Mouse (Mus musculus) heart, embryonic 12.5 days (tissue): ENCODE data around the gene Prim2. TPM values are rescaled to one million over a fixed set of nuclear protein-coding genes. Genes with fewer than 3 reads are reported as not detected.

ENCODE experiments used
- ATAC-seq: fragments of 200-750 bp; cut with Nextera tagmentation; 2 replicates; pipeline ENCODE4 v1.8.0; 2017; ENCODE audit warnings: moderate TSS enrichment, moderate library complexity; ENCODE audit not compliant: insufficient number of reproducible peaks, low FRiP score
- H3K27ac ChIP-seq: fragments of 300-500 bp; sonication (generic); 2 replicates; pipeline ENCODE4 v1.5.1; 2016; ENCODE audit warnings: mild to moderate bottlenecking, moderate library complexity; ENCODE audit not compliant: poor library complexity, severe bottlenecking
- H3K27me3 ChIP-seq: fragments of 300-500 bp; sonication (generic); replicated peaks from 2 replicates; pipeline ENCODE4 v1.6.1; 2016; ENCODE audit warnings: mild to moderate bottlenecking, moderate library complexity
- H3K36me3 ChIP-seq: fragments of 300-500 bp; sonication (generic); 2 replicates; pipeline ENCODE4 v1.6.1; 2016; ENCODE audit warnings: mild to moderate bottlenecking, moderate library complexity
- H3K4me1 ChIP-seq: fragments of 300-500 bp; sonication (generic); replicated peaks from 2 replicates; pipeline ENCODE4 v1.6.1; 2016; ENCODE audit warnings: mild to moderate bottlenecking
- H3K4me2 ChIP-seq: fragments of 300-500 bp; sonication (generic); 2 replicates; pipeline ENCODE4 v1.6.1; 2016; ENCODE audit warnings: mild to moderate bottlenecking, moderate library complexity
- H3K4me3 ChIP-seq: fragments of 300-500 bp; sonication (generic); 2 replicates; pipeline ENCODE4 v1.5.1; 2016; ENCODE audit warnings: mild to moderate bottlenecking
- H3K9ac ChIP-seq: fragments of 300-500 bp; sonication (generic); 2 replicates; pipeline ENCODE4 v1.6.1; 2016; ENCODE audit warnings: mild to moderate bottlenecking, moderate library complexity
- H3K9me3 ChIP-seq: fragments of 300-500 bp; sonication (generic); replicated peaks from 2 replicates; pipeline ENCODE4 v1.6.1; 2016; ENCODE audit warnings: mild to moderate bottlenecking, moderate library complexity
- WGBS: fragments of 180-500 bp; shearing (Covaris S2); methylation state at CpG from one replicate; pipeline ENCODE4 v1.1.7; 2016; 5-methylcytosine and 5-hydroxymethylcytosine counted together
- polyA plus RNA-seq: library from polyadenylated mRNA; unstranded; fragments of >200 nt; fragmentation: Nextera tagmentation; extraction: Ambion mirVana; gene quantifications from 2 replicates; pipeline ENCODE4 v1.2.1, GENCODE M21; 2016

Prim2 gene
- polyA plus RNA-seq, 1 experiment from 2014 or later = 20.9 TPM

DNA sequence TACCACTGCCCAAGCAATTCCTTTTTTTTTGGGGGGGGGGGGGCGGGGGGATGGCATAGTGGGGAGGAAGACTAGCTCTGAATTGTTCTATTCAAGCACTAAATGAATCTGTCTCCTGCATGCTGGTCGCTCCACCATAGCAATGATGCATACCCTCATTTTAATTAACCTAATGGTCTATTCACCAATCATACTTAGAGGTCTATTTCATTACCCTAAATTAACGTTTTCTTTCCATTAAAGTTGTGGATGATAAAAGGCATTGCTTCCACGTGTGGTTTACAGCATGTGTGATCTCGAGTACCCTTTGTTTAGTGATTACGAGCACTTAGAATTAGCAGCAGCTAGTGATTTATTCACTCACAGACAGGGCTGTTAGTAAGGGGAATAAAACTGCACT lies 81.0 kb downstream of the Prim2 start:
- H3K4me2 ChIP-seq = no peak overlapping the region
- H3K27me3 ChIP-seq = no peaks in the 10 kb centered on the region
- WGBS = 78% methylated on average over 6 of the region's 6 CpGs
- H3K4me3 ChIP-seq = no peak overlapping the region
- H3K4me1 ChIP-seq = peaks cover 7% of the 10 kb centered on the region
- ATAC-seq = no peak
- no peak overlapping the region for H3K27ac ChIP-seq
- no peak overlapping the region for H3K9ac ChIP-seq
- H3K9me3 ChIP-seq = no peaks in the 10 kb centered on the region
- no peaks in the 10 kb centered on the region for H3K36me3 ChIP-seq

DNA sequence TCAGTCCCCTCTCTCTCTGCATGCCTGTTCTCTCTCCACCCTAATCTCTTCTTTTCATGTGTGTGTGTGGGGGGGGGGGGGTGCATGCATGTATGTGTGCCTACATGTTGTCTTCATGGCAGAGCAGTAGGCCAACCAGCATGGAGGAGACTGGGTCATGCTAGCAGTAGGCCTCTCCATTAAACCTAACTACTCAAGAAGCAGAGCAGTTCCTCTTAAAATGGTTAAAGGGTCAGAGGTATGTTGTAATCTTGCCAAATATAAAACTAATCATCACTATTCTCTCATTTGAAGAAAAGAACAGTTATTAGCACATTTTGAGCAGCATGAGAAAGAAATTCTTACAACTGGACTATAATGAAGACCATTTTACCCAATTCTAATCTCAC lies 85.0 kb downstream of the Prim2 start:
- peaks cover 19% of the 10 kb centered on the region for H3K4me1 ChIP-seq
- no peak overlapping the region for H3K9ac ChIP-seq
- no peaks in the 10 kb centered on the region for H3K27me3 ChIP-seq
- no peak for ATAC-seq
- H3K27ac ChIP-seq = no peak overlapping the region
- no peaks in the 10 kb centered on the region for H3K36me3 ChIP-seq
- no peaks in the 10 kb centered on the region for H3K9me3 ChIP-seq
- H3K4me3 ChIP-seq = no peak overlapping the region
- no peak overlapping the region for H3K4me2 ChIP-seq

DNA sequence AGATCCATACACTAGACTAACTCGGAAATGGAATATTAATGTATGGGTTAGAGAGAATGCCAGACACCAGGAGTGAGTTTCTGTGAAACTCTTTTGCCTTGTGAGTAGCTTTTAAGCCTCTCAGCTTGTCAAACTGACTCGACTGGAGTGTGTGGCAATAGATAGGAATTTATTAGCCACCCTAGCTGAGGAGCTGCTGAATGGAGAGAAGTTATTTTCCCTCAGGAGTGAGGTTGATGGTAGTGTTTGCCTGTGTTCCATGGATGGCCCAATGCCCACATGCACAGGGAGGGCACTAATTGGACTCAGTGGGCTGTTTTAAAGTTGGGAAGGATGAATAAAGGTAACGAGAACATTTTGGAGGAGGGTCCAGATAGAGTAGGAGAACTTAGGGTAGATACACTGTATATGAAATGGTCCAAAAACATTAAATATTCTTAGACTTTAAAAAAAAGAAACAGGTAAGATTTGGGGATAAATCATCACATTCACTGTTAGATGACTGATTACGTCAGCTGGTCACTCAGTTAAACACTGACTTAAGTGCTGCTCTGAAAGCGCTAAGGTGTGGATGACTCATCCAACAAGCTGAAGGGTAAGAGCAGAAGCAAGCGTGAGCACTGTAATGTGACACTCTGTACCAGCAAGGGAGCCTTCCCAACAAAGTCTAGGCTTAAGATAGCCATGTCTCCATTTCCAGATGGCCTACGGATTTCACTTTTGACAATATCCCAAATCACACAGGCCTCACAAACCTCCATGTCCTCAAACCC lies 85.6 kb downstream of the Prim2 start:
- WGBS = 63% methylated on average over 7 of the region's 7 CpGs
- no peaks in the 10 kb centered on the region for H3K27me3 ChIP-seq
- H3K4me1 ChIP-seq = peaks cover 19% of the 10 kb centered on the region
- no peak for ATAC-seq
- H3K36me3 ChIP-seq = no peaks in the 10 kb centered on the region
- H3K27ac ChIP-seq = no peak overlapping the region
- no peak overlapping the region for H3K4me3 ChIP-seq
- H3K9ac ChIP-seq = no peak overlapping the region
- no peaks in the 10 kb centered on the region for H3K9me3 ChIP-seq
- no peak overlapping the region for H3K4me2 ChIP-seq

DNA sequence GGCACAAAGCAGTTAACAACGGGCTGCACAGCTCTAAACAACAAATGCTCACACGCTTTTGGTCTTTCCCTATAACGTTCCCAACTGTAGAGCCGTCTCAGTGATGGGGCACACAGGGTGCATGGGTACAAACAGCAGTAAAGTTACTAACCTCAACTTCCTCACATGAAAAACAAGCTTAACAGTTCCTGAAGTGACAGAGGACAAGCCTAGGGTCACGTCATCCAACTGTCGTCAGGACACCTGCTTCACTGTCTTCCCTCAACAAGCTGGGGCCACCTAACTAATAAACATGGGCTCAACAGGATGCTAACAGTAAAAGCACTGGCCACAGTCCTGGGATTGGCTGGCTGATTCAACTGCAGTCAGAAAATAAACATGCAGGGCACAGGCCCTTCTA lies 91.0 kb downstream of the Prim2 start:
- Histone ChIP-seq H3K4me2 (no peak overlapping the region), H3K27ac (no peak overlapping the region), H3K9me3 (no peaks in the 10 kb centered on the region), H3K9ac (no peak overlapping the region), H3K27me3 (no peaks in the 10 kb centered on the region), H3K4me3 (no peak overlapping the region), H3K36me3 (no peaks in the 10 kb centered on the region), H3K4me1 (peaks cover 12% of the 10 kb centered on the region)
- ATAC-seq = no peak
- 76% methylated on average over 6 of the region's 6 CpGs for WGBS

DNA sequence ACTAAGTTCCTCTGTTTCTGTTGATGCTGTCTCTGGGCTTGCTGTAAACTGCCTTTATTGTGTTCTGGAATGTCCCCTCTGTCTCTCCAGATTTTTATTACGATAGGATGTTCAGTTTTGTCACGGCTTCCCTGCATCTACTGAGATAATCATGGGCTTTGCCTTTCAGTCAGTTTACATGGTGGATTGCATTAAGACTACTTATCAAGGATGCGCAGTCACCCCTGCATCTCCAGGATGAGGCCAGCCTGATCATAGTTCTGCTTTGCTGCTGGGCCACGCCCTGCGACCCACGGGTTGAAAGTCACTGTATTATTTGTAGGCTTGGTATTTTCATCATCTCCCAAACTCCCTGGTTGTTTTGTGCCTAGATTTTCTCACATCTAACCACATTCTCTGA lies 95.1 kb downstream of the Prim2 start:
- Histone ChIP-seq H3K36me3 (no peaks in the 10 kb centered on the region), H3K9ac (no peak overlapping the region), H3K4me2 (no peak overlapping the region), H3K27ac (no peak overlapping the region), H3K4me3 (no peak overlapping the region), H3K27me3 (no peaks in the 10 kb centered on the region), H3K4me1 (no peaks in the 10 kb centered on the region; the same call in 1 of the 2 replicates), H3K9me3 (no peaks in the 10 kb centered on the region)
- ATAC-seq = no peak
- 79% methylated on average over 6 of the region's 6 CpGs for WGBS

DNA sequence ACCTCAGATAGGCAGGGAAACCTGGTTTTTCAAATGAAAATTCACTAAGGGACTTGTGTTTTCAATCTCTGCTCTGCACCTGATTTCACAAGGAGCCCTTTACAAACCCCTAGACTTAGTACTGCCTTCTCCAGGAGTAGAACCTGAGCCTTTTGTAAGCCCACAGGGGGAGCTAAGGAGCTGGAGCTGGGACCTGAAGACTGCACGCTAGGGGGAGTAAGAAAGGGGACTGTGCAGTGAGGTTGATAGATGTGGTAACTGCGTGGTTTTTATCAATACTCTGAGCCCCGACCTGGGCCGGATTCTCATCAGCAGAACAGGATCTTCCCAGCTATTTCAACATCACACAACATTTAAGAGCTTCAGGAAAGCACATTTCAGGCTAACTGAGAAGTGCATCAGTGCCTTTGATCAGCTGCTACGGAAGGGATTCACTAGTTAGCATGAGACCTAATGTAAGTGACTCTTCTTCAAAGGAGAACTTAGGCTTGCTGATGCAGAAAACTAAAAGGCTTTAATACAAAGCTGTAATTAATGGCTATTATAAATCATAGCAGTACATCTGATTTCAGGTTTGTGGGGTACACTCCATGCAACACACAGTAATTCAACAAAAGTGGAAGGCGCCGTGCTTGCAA lies 103.7 kb downstream of the Prim2 start:
- no peak for ATAC-seq
- H3K4me1 ChIP-seq = no peaks in the 10 kb centered on the region
- H3K4me2 ChIP-seq = no peak overlapping the region
- no peak overlapping the region for H3K9ac ChIP-seq
- WGBS = 56% methylated on average over 7 of the region's 7 CpGs
- no peaks in the 10 kb centered on the region for H3K9me3 ChIP-seq
- no peak overlapping the region for H3K4me3 ChIP-seq
- H3K27me3 ChIP-seq = no peaks in the 10 kb centered on the region
- no peaks in the 10 kb centered on the region for H3K36me3 ChIP-seq
- no peak overlapping the region for H3K27ac ChIP-seq

DNA sequence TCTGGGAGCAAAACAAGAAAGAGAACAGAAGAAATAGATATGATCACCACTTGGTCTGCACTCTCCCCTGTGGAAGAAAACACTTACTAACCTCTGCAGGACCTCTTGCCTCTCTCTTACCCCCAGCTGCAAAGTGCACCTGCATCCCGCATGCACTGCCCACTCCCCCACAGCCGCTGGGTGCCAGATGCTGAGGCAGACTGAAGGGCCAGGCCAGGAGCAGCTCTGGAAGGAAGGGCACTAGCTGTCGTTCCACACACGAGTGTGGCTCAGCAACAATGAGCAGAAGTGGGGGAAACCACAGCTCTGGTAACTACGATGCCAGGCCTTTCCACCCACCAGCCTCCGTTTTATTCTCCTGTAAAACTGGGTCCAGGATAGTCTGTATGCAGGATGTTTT lies 105.6 kb downstream of the Prim2 start:
- Histone ChIP-seq H3K4me3 (no peak overlapping the region), H3K27ac (no peak overlapping the region), H3K4me1 (no peaks in the 10 kb centered on the region), H3K9me3 (no peaks in the 10 kb centered on the region), H3K9ac (no peak overlapping the region), H3K4me2 (no peak overlapping the region), H3K27me3 (no peaks in the 10 kb centered on the region), H3K36me3 (no peaks in the 10 kb centered on the region)
- ATAC-seq = no peak
- WGBS = 72% methylated on average over 6 of the region's 6 CpGs

DNA sequence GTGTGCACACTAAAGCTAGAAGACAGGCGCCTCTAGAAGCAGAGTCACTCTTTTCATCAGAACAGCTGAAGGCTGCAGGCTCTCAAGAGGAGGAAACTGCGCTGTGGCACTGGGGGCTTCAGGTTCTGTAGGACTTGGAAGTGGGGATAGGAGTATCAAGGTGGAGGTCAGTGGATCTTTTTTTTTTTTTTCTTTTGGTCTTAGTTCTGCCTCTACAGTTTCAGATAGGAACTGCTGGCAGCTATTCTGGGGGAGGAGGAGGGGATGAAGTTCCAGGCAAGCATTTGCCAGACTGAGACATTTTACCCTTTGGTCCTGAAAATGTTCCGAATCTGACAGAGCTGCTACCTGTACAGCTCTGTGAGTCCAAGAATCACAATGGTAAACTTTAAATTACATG lies 106.0 kb downstream of the Prim2 start:
- no peak overlapping the region for H3K4me3 ChIP-seq
- H3K4me2 ChIP-seq = no peak overlapping the region
- 89% methylated on average over 3 of the region's 3 CpGs for WGBS
- H3K4me1 ChIP-seq = no peaks in the 10 kb centered on the region
- H3K9ac ChIP-seq = no peak overlapping the region
- H3K27me3 ChIP-seq = no peaks in the 10 kb centered on the region
- ATAC-seq = no peak
- H3K9me3 ChIP-seq = no peaks in the 10 kb centered on the region
- H3K36me3 ChIP-seq = no peaks in the 10 kb centered on the region
- no peak overlapping the region for H3K27ac ChIP-seq

DNA sequence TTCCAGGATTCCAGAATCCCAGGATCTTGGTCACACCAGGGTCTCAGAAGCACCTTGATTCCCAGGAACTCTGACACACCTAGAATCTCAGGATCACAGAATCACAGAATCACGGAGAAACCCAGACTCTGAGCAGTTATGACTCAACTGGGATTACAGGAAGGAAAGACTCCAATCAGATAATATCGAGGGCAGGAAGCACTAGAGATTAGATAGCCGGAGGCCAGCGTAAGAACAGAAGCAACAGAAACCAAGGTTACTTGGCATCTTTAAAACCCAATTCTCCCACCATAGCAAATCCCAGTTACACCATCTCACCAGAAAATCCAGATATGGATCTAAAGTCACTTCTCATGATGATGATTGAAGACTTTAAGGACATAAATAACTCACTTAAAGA lies 113.0 kb downstream of the Prim2 start:
- Histone ChIP-seq H3K4me3 (no peak overlapping the region), H3K4me2 (no peak overlapping the region), H3K27me3 (no peaks in the 10 kb centered on the region), H3K4me1 (peaks cover 6% of the 10 kb centered on the region; the same call in 1 of the 2 replicates), H3K9me3 (no peaks in the 10 kb centered on the region), H3K9ac (no peak overlapping the region), H3K36me3 (no peaks in the 10 kb centered on the region), H3K27ac (no peak overlapping the region)
- WGBS = 29% methylated on average over 4 of the region's 4 CpGs
- ATAC-seq = no peak

DNA sequence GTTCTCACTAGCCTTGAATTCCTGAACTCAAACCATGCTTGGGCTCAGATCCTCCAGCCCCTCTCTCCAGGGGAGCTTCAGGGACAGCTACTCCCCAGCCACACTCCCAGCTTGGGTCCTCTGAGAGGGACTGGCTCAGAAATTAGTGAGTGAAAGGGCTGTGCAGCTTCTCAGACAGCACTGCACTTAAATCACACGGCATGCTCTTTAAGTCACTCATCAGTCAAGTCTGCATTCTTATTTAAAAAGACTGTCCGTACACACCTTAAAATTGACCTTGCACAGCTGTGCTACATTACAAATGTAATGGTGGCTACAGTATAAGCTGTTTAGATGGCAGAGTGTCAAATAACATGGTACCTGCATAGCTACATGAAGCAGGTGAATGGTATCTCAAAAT lies 114.0 kb downstream of the Prim2 start:
- ATAC-seq = no peak
- H3K27me3 ChIP-seq = no peaks in the 10 kb centered on the region
- peaks cover 6% of the 10 kb centered on the region; the same call in 1 of the 2 replicates for H3K4me1 ChIP-seq
- H3K4me2 ChIP-seq = no peak overlapping the region
- WGBS = 60% methylated on average over 2 of the region's 2 CpGs
- H3K36me3 ChIP-seq = no peaks in the 10 kb centered on the region
- H3K4me3 ChIP-seq = no peak overlapping the region
- H3K9ac ChIP-seq = no peak overlapping the region
- no peaks in the 10 kb centered on the region for H3K9me3 ChIP-seq
- no peak overlapping the region for H3K27ac ChIP-seq

DNA sequence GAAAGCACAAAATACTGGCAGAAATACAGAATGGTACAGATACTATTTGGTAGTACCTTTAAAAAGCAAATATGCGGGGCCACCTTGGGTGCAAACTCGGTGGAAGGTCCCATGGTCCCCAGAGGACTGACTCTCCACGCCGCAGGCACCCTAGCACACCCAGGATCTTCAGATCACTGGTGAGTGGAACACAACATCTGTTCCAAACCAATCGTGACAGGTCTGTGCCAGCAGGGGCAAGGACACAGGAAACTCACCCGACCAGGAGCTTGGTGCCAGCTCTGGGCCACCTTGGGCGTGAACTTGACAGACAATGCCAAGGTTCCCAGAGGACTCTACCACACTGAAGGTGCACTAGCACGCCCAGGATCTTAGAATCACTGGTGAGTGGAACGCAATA lies 118.2 kb downstream of the Prim2 start:
- no peak for ATAC-seq
- no peaks in the 10 kb centered on the region for H3K9me3 ChIP-seq
- no peaks in the 10 kb centered on the region for H3K36me3 ChIP-seq
- no peak overlapping the region for H3K27ac ChIP-seq
- WGBS = 90% methylated on average over 9 of the region's 9 CpGs
- H3K4me3 ChIP-seq = no peak overlapping the region
- H3K4me1 ChIP-seq = peaks cover 2% of the 10 kb centered on the region; the same call in 1 of the 2 replicates
- no peaks in the 10 kb centered on the region for H3K27me3 ChIP-seq
- H3K4me2 ChIP-seq = no peak overlapping the region
- no peak overlapping the region for H3K9ac ChIP-seq

DNA sequence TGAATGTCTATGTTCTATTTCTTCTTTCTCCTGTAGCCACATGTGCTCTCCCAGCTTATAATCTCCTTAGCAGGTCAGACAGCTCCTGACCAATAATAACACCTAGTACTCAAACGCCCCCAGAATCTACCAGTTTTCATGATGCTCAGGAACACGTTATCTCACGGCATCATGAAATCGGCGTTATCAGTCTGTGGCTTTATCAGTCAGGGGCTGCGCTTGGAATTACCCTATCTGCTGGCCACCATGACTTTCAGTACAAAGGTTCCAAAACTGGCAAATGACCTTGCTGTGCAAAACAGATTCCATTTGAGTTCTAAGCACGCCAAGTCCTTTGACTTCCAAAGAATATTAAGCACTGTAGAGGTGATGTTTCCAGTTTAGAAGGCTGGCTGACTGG lies 127.9 kb downstream of the Prim2 start:
- no peak overlapping the region for H3K4me2 ChIP-seq
- no peak overlapping the region for H3K4me3 ChIP-seq
- WGBS = 72% methylated on average over 7 of the region's 7 CpGs
- ATAC-seq = no peak
- no peaks in the 10 kb centered on the region for H3K27me3 ChIP-seq
- no peaks in the 10 kb centered on the region for H3K36me3 ChIP-seq
- no peak overlapping the region for H3K9ac ChIP-seq
- no peak overlapping the region for H3K27ac ChIP-seq
- H3K9me3 ChIP-seq = no peaks in the 10 kb centered on the region; the same call in 1 of the 2 replicates
- H3K4me1 ChIP-seq = 0 out of 2 replicates have a peak, but pooled peaks cover 6% of the 10 kb centered on the region
